Mouse (Mus musculus): ENCODE data around the gene Aldh18a1. TPM values are rescaled to one million over a fixed set of nuclear protein-coding genes. Genes with fewer than 3 reads are reported as not detected.

Gene Aldh18a1
- 18.0 and 27.1 TPM in 2 replicates for polyA plus RNA-seq (2012; rRNA removed)

- Histone ChIP-seq H3K4me3 (ENCODE audit: extremely low read depth, insufficient read depth, insufficient read length) (peak within 1 kb of the TSS; percentile 95), H3K4me1 (ENCODE audit: control insufficient read depth, insufficient read depth, insufficient read length) (no peaks in the 10 kb centered on the region), H3K27ac (ENCODE audit: insufficient read depth, low read length) (peak within 1 kb of the TSS; percentile 75), H3K27me3 (ENCODE audit: control insufficient read depth, insufficient read depth, low read length) (no peaks in the 10 kb centered on the region), H3K36me3 (ENCODE audit: control insufficient read depth, insufficient read depth, low read length) (no peaks in the 10 kb centered on the region)
- peak; percentile 86 for DNase-seq (ENCODE audit: low read depth in 1 of 2, low spot score in 2 of 2)
- under 1% methylated on average over 34 of the region's 34 CpGs for WGBS
- TF ChIP-seq CTCF (IDR thresholded peaks at IDR 0.05; ENCODE audit: extremely low read depth, insufficient read depth, insufficient read length, insufficient replicate concordance) (no peak), POLR2A (IDR thresholded peaks at IDR 0.05; ENCODE audit: low read depth, low read length) (no peak; the same call in 1 of the 2 replicates)
Observed at GRCm38 (mm10) chr19:40588293-40588654, at the start of gene Aldh18a1. Aldh18a1 (minus strand) TSS chr19:40588463.

- Histone ChIP-seq H3K27me3 (ENCODE audit: control insufficient read depth, insufficient read depth, low read length) (no peaks in the 10 kb centered on the region), H3K36me3 (ENCODE audit: control insufficient read depth, insufficient read depth, low read length) (no peaks in the 10 kb centered on the region), H3K27ac (ENCODE audit: insufficient read depth, low read length) (peak overlapping the region; percentile 3; the same call in 1 of the 2 replicates), H3K4me1 (ENCODE audit: control insufficient read depth, insufficient read depth, insufficient read length) (no peaks in the 10 kb centered on the region; the same call in 1 of the 2 replicates), H3K4me3 (ENCODE audit: extremely low read depth, insufficient read depth, insufficient read length) (no peak overlapping the region)
- DNase-seq (ENCODE audit: low read depth in 1 of 2, low spot score in 2 of 2) = no peak
- 54% methylated on average over 7 of the region's 7 CpGs for WGBS
- TF ChIP-seq CTCF (IDR thresholded peaks at IDR 0.05; ENCODE audit: extremely low read depth, insufficient read depth, insufficient read length, insufficient replicate concordance) (no peak), POLR2A (IDR thresholded peaks at IDR 0.05; ENCODE audit: low read depth, low read length) (no peak)
Observed at GRCm38 (mm10) chr19:40637601-40638000, 49.3 kb upstream of the Aldh18a1 start.

- WGBS = 69% methylated on average over 4 of the region's 4 CpGs
- no peaks in the 10 kb centered on the region; the same call in 1 of the 2 replicates for H3K4me1 ChIP-seq (ENCODE audit: control insufficient read depth, insufficient read depth, insufficient read length)
- no peaks in the 10 kb centered on the region for H3K27me3 ChIP-seq (ENCODE audit: control insufficient read depth, insufficient read depth, low read length)
- no peak overlapping the region for H3K4me3 ChIP-seq (ENCODE audit: extremely low read depth, insufficient read depth, insufficient read length)
- no peak for DNase-seq (ENCODE audit: low read depth in 1 of 2, low spot score in 2 of 2)
- H3K27ac ChIP-seq (ENCODE audit: insufficient read depth, low read length) = no peak overlapping the region
- TF ChIP-seq CTCF (IDR thresholded peaks at IDR 0.05; ENCODE audit: extremely low read depth, insufficient read depth, insufficient read length, insufficient replicate concordance) = no peak
- TF ChIP-seq POLR2A (IDR thresholded peaks at IDR 0.05; ENCODE audit: low read depth, low read length) = no peak
- no peaks in the 10 kb centered on the region for H3K36me3 ChIP-seq (ENCODE audit: control insufficient read depth, insufficient read depth, low read length)
Observed at GRCm38 (mm10) chr19:40637091-40637490, 48.8 kb upstream of the Aldh18a1 start.

- no peaks in the 10 kb centered on the region for H3K36me3 ChIP-seq (ENCODE audit: control insufficient read depth, insufficient read depth, low read length)
Observed at GRCm38 (mm10) chr19:40633144-40633543, 44.9 kb upstream of the Aldh18a1 start.

GRCm38 (mm10) chr19:40632668-40633067 lies 44.4 kb upstream of the Aldh18a1 start:
- H3K27ac ChIP-seq (ENCODE audit: insufficient read depth, low read length) = no peak overlapping the region
- DNase-seq (ENCODE audit: low read depth in 1 of 2, low spot score in 2 of 2) = no peak
- H3K36me3 ChIP-seq (ENCODE audit: control insufficient read depth, insufficient read depth, low read length) = no peaks in the 10 kb centered on the region
- 0 out of 2 replicates have a peak, but pooled peaks cover 2% of the 10 kb centered on the region for H3K4me1 ChIP-seq (ENCODE audit: control insufficient read depth, insufficient read depth, insufficient read length)
- H3K27me3 ChIP-seq (ENCODE audit: control insufficient read depth, insufficient read depth, low read length) = no peaks in the 10 kb centered on the region
- TF ChIP-seq POLR2A (IDR thresholded peaks at IDR 0.05; ENCODE audit: low read depth, low read length) (no peak), CTCF (IDR thresholded peaks at IDR 0.05; ENCODE audit: extremely low read depth, insufficient read depth, insufficient read length, insufficient replicate concordance) (no peak)
- no peak overlapping the region for H3K4me3 ChIP-seq (ENCODE audit: extremely low read depth, insufficient read depth, insufficient read length)
- 91% methylated on average over 5 of the region's 5 CpGs for WGBS

More at GRCm38 (mm10) chr19:40633144-40633543, 44.9 kb upstream of the Aldh18a1 start:
- TF ChIP-seq POLR2A (IDR thresholded peaks at IDR 0.05; ENCODE audit: low read depth, low read length) = no peak
- no peak for TF ChIP-seq CTCF (IDR thresholded peaks at IDR 0.05; ENCODE audit: extremely low read depth, insufficient read depth, insufficient read length, insufficient replicate concordance)
- WGBS = 58% methylated on average over 1 of the region's 1 CpGs
- no peaks in the 10 kb centered on the region for H3K27me3 ChIP-seq (ENCODE audit: control insufficient read depth, insufficient read depth, low read length)
- 0 out of 2 replicates have a peak, but pooled peaks cover 2% of the 10 kb centered on the region for H3K4me1 ChIP-seq (ENCODE audit: control insufficient read depth, insufficient read depth, insufficient read length)
- H3K27ac ChIP-seq (ENCODE audit: insufficient read depth, low read length) = no peak overlapping the region
- DNase-seq (ENCODE audit: low read depth in 1 of 2, low spot score in 2 of 2) = no peak
- no peak overlapping the region for H3K4me3 ChIP-seq (ENCODE audit: extremely low read depth, insufficient read depth, insufficient read length)

- Histone ChIP-seq H3K27me3 (ENCODE audit: control insufficient read depth, insufficient read depth, low read length) (no peaks in the 10 kb centered on the region), H3K27ac (ENCODE audit: insufficient read depth, low read length) (no peak overlapping the region), H3K4me1 (ENCODE audit: control insufficient read depth, insufficient read depth, insufficient read length) (0 out of 2 replicates have a peak, but pooled peaks cover 2% of the 10 kb centered on the region), H3K4me3 (ENCODE audit: extremely low read depth, insufficient read depth, insufficient read length) (no peak overlapping the region), H3K36me3 (ENCODE audit: control insufficient read depth, insufficient read depth, low read length) (no peaks in the 10 kb centered on the region)
- TF ChIP-seq CTCF (IDR thresholded peaks at IDR 0.05; ENCODE audit: extremely low read depth, insufficient read depth, insufficient read length, insufficient replicate concordance) (no peak), POLR2A (IDR thresholded peaks at IDR 0.05; ENCODE audit: low read depth, low read length) (no peak)
- DNase-seq (ENCODE audit: low read depth in 1 of 2, low spot score in 2 of 2) = no peak
- 90% methylated on average over 3 of the region's 3 CpGs for WGBS
Observed at GRCm38 (mm10) chr19:40632193-40632592, 43.9 kb upstream of the Aldh18a1 start.

GRCm38 (mm10) chr19:40630606-40631005 lies 42.3 kb upstream of the Aldh18a1 start:
- Histone ChIP-seq H3K36me3 (ENCODE audit: control insufficient read depth, insufficient read depth, low read length) (no peaks in the 10 kb centered on the region), H3K4me3 (ENCODE audit: extremely low read depth, insufficient read depth, insufficient read length) (no peak overlapping the region), H3K27me3 (ENCODE audit: control insufficient read depth, insufficient read depth, low read length) (no peaks in the 10 kb centered on the region), H3K27ac (ENCODE audit: insufficient read depth, low read length) (peak overlapping the region; percentile 27), H3K4me1 (ENCODE audit: control insufficient read depth, insufficient read depth, insufficient read length) (0 out of 2 replicates have a peak, but pooled peaks cover 2% of the 10 kb centered on the region)
- DNase-seq (ENCODE audit: low read depth in 1 of 2, low spot score in 2 of 2) = no peak
- 18% methylated on average over 7 of the region's 7 CpGs for WGBS
- no peak for TF ChIP-seq POLR2A (IDR thresholded peaks at IDR 0.05; ENCODE audit: low read depth, low read length)

Measured in spleen, adult 2 months (tissue).